In genomic region chr13:58668664-58669063, GRCm38 (mm10) we compare ENCODE assay signal across 11 mouse cellular contexts. TPM values are rescaled to one million over a fixed set of nuclear protein-coding genes. Genes with fewer than 3 reads are reported as not detected.
DNase-seq lines count a peak whose midpoint lies in the region; ATAC-seq and TF ChIP-seq lines count a peak whose summit lies in the region.
"Had no signal": no experiment of that assay in that cellular context is flagged by ENCODE, and none has a peak within 500 bp of the region (broad histone marks: within the 10 kb centered on the region; RNA-seq: fewer than 3 reads in every experiment).

No protein-coding gene starts in this region.

- no peaks in the 10 kb centered on the region for H3K9me3 ChIP-seq in lung, embryonic 14.5 days (ENCODE audit: low read depth, low read length)
- no peaks in the 10 kb centered on the region for H3K9me3 ChIP-seq in limb, embryonic 10.5 days (replicated peaks)
- no peaks in the 10 kb centered on the region for H3K9me3 ChIP-seq in neural tube, embryonic 15.5 days (replicated peaks)

- H3K4me3 ChIP-seq in lung, embryonic 14.5 days (ENCODE audit: low read depth, low read length): no peak overlapping the region
- H3K4me3 ChIP-seq in limb, embryonic 10.5 days: peak overlapping the region; percentile 21
- no peak overlapping the region for H3K4me3 ChIP-seq in neural tube, embryonic 15.5 days (replicated peaks)
- H3K4me3 ChIP-seq: erythroblast, embryonic 14.5 days had no signal

- peak; percentile 3 for DNase-seq in adrenal gland, postnatal 10 days
- no peak for DNase-seq in adrenal gland, adult 8-10 months
- DNase-seq in lung, embryonic 14.5 days: no peak
- DNase-seq in lung, postnatal 14 days: no peak
- DNase-seq in limb, embryonic 10.5 days (ENCODE audit: low spot score): no peak
- no peak for DNase-seq in spleen, postnatal 10 days (ENCODE audit: low spot score in 2 of 2)
- DNase-seq in layer of hippocampus, adult 9-11 months: no peak

- TF ChIP-seq CTCF in lung, embryonic 14.5 days (IDR thresholded peaks at IDR 0.05; ENCODE audit: low read depth): no peak

- no peaks in the 10 kb centered on the region for H3K4me1 ChIP-seq in lung, embryonic 14.5 days (ENCODE audit: insufficient read depth)
- peaks cover 8% of the 10 kb centered on the region for H3K4me1 ChIP-seq in limb, embryonic 10.5 days
- no peaks in the 10 kb centered on the region for H3K4me1 ChIP-seq in neural tube, embryonic 15.5 days

- H3K27ac ChIP-seq in lung, embryonic 14.5 days (ENCODE audit: low read depth): no peak overlapping the region
- no peak overlapping the region for H3K27ac ChIP-seq in limb, embryonic 10.5 days
- no peak overlapping the region for H3K27ac ChIP-seq in neural tube, embryonic 15.5 days (replicated peaks)

- no peak overlapping the region for H3K9ac ChIP-seq in lung, embryonic 14.5 days
- no peak overlapping the region for H3K9ac ChIP-seq in neural tube, embryonic 15.5 days (replicated peaks)

- no peak for ATAC-seq in lung, embryonic 14.5 days (ENCODE audit: insufficient read depth)
- ATAC-seq in neural tube, embryonic 15.5 days (ENCODE audit: low FRiP score): no peak
- ATAC-seq: lung, postnatal 0 days; Patski had no signal

- 0 out of 2 replicates have a peak overlapping the region, but pooled peaks have one; percentile 21 for H3K4me2 ChIP-seq in lung, embryonic 14.5 days
- peak overlapping the region; percentile 30 for H3K4me2 ChIP-seq in neural tube, embryonic 15.5 days

- no peaks in the 10 kb centered on the region for H3K27me3 ChIP-seq in lung, embryonic 14.5 days (ENCODE audit: insufficient read depth, low read length)
- no peaks in the 10 kb centered on the region for H3K27me3 ChIP-seq in limb, embryonic 10.5 days (ENCODE audit: low read depth, poor library complexity, severe bottlenecking)
- no peaks in the 10 kb centered on the region for H3K27me3 ChIP-seq in neural tube, embryonic 15.5 days (replicated peaks)
- H3K27me3 ChIP-seq: Patski had no signal

- H3K36me3 ChIP-seq in lung, embryonic 14.5 days (ENCODE audit: insufficient read depth): no peaks in the 10 kb centered on the region
- no peaks in the 10 kb centered on the region for H3K36me3 ChIP-seq in limb, embryonic 10.5 days
- no peaks in the 10 kb centered on the region for H3K36me3 ChIP-seq in neural tube, embryonic 15.5 days

- 37% methylated on average over 21 of the region's 21 CpGs for WGBS in lung, embryonic 14.5 days
- 49% methylated on average over 21 of the region's 21 CpGs for WGBS in limb, embryonic 10.5 days
- WGBS in neural tube, embryonic 15.5 days: 63% methylated on average over 21 of the region's 21 CpGs

RNA-seq across cellular contexts. Expression of gene Slc28a3, which starts 58.0 kb away (rescaled TPM):
- not detected for total RNA-seq in adrenal gland, postnatal 10 days (2021)
- not detected for total RNA-seq in adrenal gland, adult 8-10 months (2022)
- 0.08 TPM in 1 of 2 replicates, not detected in the other for polyA plus RNA-seq in lung, embryonic 14.5 days (2014; fragmentation: Nextera tagmentation; extraction: Ambion mirVana)
- 0.15 TPM in 1 of 2 replicates, not detected in the other for polyA plus RNA-seq in limb, embryonic 10.5 days (2016; fragmentation: Nextera tagmentation; extraction: Ambion mirVana)
- polyA plus RNA-seq in neural tube, embryonic 15.5 days (2015; fragmentation: Nextera tagmentation; extraction: Ambion mirVana): 0.10 TPM in 1 of 2 replicates, not detected in the other
- polyA plus RNA-seq: erythroblast, embryonic 14.5 days had no signal
